Mouse (Mus musculus): ENCODE results near the gene Fzd4. TPM values are rescaled to one million over a fixed set of nuclear protein-coding genes. Genes with fewer than 3 reads are reported as not detected.

The Fzd4 gene
- polyA plus RNA-seq, 1 experiment from 2014 or later, result 3.5 TPM

DNA sequence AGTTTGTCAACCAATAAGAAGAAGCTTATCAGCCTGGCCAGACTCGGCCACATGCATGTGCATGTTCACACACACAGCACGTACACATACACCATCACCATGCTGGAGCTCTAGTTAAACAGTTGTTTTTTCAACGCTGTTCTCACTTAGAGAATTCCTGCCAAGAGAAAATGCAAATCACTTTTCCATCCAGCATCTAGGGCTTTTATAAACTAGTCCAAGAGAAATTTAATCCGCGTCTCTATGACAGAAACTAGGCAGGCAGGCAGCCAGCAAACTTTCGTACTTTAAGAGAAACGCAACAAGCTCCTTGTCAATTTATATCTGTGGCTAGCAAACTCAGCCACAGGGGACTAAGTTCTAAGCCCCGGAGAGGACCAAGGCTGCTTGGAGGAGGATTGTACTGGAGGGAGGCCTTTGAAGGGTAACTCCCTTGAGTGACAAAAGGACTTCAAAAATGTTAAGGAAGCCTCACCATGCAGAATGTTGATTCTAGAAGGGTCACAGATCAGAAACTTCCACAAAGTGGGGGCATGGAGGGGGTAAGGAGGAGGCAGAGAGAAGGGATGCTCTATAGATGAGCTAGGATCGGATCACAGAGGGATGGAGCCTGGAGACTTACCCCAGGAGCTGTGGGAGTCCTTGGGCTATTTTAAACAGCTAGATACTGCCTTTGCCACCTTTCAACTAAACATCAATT lies 29.2 kb downstream of the Fzd4 start:
- Histone ChIP-seq H3K27ac (no peak overlapping the region), H3K4me3 (no peak overlapping the region), H3K9me3 (replicated peaks) (no peaks in the 10 kb centered on the region), H3K36me3 (no peaks in the 10 kb centered on the region), H3K27me3 (replicated peaks) (no peaks in the 10 kb centered on the region), H3K4me1 (no peaks in the 10 kb centered on the region), H3K4me2 (no peak overlapping the region), H3K9ac (no peak overlapping the region)
- no peak for ATAC-seq
- WGBS (ENCODE audit: insufficient replicate concordance), result 60% methylated on average over 9 of the region's 9 CpGs

- H3K27ac ChIP-seq, result no peak overlapping the region
- 32% methylated on average over 8 of the region's 8 CpGs for WGBS (ENCODE audit: insufficient replicate concordance)
- H3K36me3 ChIP-seq, result no peaks in the 10 kb centered on the region
- no peak overlapping the region for H3K4me3 ChIP-seq
- H3K27me3 ChIP-seq (replicated peaks), result no peaks in the 10 kb centered on the region
- H3K9ac ChIP-seq, result no peak overlapping the region
- H3K9me3 ChIP-seq (replicated peaks), result no peaks in the 10 kb centered on the region
- no peak for ATAC-seq
- H3K4me1 ChIP-seq, result no peaks in the 10 kb centered on the region
- no peak overlapping the region for H3K4me2 ChIP-seq
Observed at GRCm38 (mm10) chr7:89433893-89434616, 29.9 kb downstream of the Fzd4 start.

DNA sequence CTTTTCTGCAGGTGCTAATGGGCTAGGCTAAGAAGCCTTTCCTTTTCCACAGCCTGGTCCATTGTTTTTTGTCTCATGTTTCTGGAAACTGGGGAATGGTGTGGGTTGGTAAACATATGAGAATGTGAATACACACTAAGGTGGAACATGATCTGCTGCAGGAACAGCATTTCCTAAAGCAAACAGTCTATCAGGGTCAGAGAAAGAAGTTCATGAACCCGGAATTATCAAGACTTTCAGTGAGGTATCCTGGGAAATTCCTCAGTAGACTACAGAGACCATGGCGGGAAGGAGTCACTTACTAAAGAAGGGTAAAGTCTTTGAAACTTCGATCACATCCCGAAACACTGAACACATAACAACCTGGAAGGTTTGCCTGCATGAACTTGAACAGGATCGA lies 32.2 kb downstream of the Fzd4 start:
- H3K4me3 ChIP-seq, result no peak overlapping the region
- ATAC-seq, result no peak
- no peaks in the 10 kb centered on the region for H3K4me1 ChIP-seq
- H3K27me3 ChIP-seq (replicated peaks), result no peaks in the 10 kb centered on the region
- no peak overlapping the region for H3K9ac ChIP-seq
- 61% methylated on average over 5 of the region's 5 CpGs for WGBS (ENCODE audit: insufficient replicate concordance)
- H3K27ac ChIP-seq, result no peak overlapping the region
- H3K36me3 ChIP-seq, result no peaks in the 10 kb centered on the region
- H3K9me3 ChIP-seq (replicated peaks), result no peaks in the 10 kb centered on the region
- no peak overlapping the region for H3K4me2 ChIP-seq

DNA sequence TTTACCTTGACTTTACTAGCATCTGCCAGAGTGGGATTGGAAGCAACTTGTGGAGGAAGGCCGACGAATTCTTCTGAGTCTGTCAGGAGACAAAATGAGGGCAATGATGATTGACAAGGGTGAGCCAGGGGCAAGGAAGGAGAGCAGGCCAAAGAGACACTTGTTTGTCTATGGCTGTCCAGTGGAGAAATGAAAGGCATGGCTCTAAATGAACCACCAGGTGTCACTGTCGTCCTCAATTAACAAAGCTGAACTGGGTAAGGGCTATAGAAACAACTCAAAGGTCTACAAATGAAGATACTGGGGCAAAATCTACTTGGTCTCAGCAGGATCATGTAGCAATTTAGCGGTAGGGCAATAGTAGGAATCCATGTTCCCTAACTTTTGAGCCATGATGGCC lies 33.4 kb downstream of the Fzd4 start:
- H3K4me1 ChIP-seq, result no peaks in the 10 kb centered on the region
- ATAC-seq, result no peak
- WGBS (ENCODE audit: insufficient replicate concordance), result 35% methylated on average over 4 of the region's 4 CpGs
- H3K9me3 ChIP-seq (replicated peaks), result no peaks in the 10 kb centered on the region
- no peaks in the 10 kb centered on the region for H3K27me3 ChIP-seq (replicated peaks)
- no peak overlapping the region for H3K9ac ChIP-seq
- no peak overlapping the region for H3K4me2 ChIP-seq
- no peak overlapping the region for H3K4me3 ChIP-seq
- H3K27ac ChIP-seq, result no peak overlapping the region
- no peaks in the 10 kb centered on the region for H3K36me3 ChIP-seq

DNA sequence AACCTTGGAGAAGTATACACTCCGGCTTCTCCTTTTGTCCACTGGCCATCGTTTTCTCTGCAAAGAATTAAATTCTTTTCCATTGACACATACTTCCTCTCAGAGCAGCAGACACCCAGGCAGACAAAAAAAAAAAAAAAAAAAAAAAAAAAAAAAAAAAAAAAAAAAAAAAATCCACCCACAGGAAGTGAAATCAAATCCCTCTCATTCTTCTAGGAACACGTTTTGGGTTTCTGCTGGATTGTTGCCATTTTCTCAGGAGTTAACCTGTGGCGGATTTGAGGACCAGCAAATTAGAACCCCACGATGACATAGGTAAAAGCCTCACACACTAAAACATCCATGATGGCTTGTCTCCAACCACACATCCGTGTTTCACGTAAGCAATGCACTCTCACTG lies 37.1 kb downstream of the Fzd4 start:
- H3K9ac ChIP-seq, result no peak overlapping the region
- no peak overlapping the region for H3K4me2 ChIP-seq
- no peaks in the 10 kb centered on the region for H3K27me3 ChIP-seq (replicated peaks)
- no peaks in the 10 kb centered on the region for H3K36me3 ChIP-seq
- H3K4me1 ChIP-seq, result no peaks in the 10 kb centered on the region
- no peak for ATAC-seq
- no peak overlapping the region for H3K27ac ChIP-seq
- no peak overlapping the region for H3K4me3 ChIP-seq
- WGBS (ENCODE audit: insufficient replicate concordance), result 50% methylated on average over 7 of the region's 7 CpGs
- H3K9me3 ChIP-seq (replicated peaks), result no peaks in the 10 kb centered on the region

DNA sequence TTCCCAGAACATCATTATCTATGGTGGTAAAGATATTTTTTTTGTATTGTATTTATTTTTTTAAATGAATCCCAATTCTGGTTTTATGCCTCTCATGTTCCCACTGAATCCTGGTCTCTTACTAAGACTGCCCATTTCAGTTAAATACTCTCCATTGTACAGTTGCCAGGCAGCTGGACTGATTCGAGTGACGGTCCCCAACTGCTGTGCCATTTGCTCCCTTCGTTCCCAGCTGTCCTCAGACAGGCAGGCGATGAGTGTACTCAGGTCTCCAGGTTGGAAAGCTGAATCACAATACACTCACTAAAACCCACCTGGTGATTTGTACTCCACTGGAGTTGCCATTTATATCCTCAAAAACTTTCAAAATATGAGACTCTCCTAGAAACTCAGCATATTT lies 38.1 kb downstream of the Fzd4 start:
- Histone ChIP-seq H3K4me1 (no peaks in the 10 kb centered on the region), H3K9me3 (replicated peaks) (no peaks in the 10 kb centered on the region), H3K9ac (no peak overlapping the region), H3K4me2 (no peak overlapping the region), H3K36me3 (no peaks in the 10 kb centered on the region), H3K27me3 (replicated peaks) (no peaks in the 10 kb centered on the region), H3K27ac (no peak overlapping the region), H3K4me3 (no peak overlapping the region)
- no peak for ATAC-seq
- WGBS (ENCODE audit: insufficient replicate concordance), result 73% methylated on average over 4 of the region's 4 CpGs

DNA sequence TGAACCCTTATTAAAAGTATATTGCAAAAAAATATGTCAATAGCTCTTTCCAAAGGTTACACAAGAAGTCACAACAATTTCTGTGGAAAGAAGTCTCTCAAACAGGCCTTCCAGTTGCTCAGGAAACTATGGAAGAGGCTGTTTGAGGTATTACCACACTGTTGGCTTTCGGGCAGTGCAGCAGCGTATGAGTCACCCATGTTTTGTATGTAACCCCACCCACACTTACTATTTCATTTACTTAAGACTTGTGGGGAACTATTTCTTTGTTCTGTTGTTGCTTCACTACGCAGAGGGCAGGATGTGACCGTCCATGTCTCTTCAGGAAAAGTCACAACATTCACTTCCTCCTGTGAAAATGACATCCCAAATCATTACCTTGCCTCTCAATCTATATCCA lies 41.0 kb downstream of the Fzd4 start:
- Histone ChIP-seq H3K9me3 (replicated peaks) (no peaks in the 10 kb centered on the region), H3K27me3 (replicated peaks) (no peaks in the 10 kb centered on the region), H3K4me2 (no peak overlapping the region), H3K27ac (no peak overlapping the region), H3K9ac (no peak overlapping the region), H3K4me3 (no peak overlapping the region), H3K36me3 (no peaks in the 10 kb centered on the region), H3K4me1 (no peaks in the 10 kb centered on the region)
- WGBS (ENCODE audit: insufficient replicate concordance), result 54% methylated on average over 4 of the region's 4 CpGs
- ATAC-seq, result no peak

GRCm38 (mm10) chr7:89450312-89450711 lies 46.2 kb downstream of the Fzd4 start:
- Histone ChIP-seq H3K27me3 (replicated peaks) (no peaks in the 10 kb centered on the region), H3K27ac (no peak overlapping the region), H3K9me3 (replicated peaks) (no peaks in the 10 kb centered on the region), H3K36me3 (no peaks in the 10 kb centered on the region), H3K4me1 (no peaks in the 10 kb centered on the region), H3K4me2 (no peak overlapping the region), H3K4me3 (no peak overlapping the region), H3K9ac (no peak overlapping the region)
- ATAC-seq, result no peak
- WGBS (ENCODE audit: insufficient replicate concordance), result 32% methylated on average over 2 of the region's 2 CpGs

DNA sequence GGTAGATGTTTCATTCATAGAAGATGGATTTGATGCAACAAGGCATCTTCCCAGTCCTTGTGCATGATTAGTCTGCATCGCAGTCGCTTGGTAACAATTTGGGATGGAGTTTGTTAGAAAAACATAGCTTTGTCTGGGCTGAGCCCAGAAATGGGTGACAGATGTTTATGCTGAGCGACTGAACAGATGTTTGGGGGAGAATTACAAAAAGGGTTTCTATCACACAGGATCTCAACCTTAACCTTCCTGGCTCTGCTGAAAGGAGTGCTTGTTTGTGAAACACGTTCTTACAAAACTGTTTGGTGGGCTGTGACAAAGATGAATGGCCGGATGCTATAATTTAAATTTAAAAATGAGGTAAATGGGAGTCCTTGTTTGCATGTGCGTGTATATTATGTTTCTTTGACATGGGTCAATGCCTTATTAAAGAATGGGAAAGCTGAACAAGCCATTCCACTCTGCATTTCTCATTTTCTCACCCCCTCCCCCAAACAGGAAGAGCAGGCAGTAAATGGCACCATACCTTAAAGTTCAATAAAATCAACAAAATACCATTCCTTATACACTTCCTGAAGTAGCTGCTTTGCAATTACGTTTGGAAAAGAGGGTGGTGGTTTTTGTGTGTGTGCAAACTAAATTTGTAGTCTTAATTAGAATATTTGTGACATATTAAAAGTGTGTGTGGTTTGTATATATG lies 52.4 kb downstream of the Fzd4 start:
- Histone ChIP-seq H3K9ac (no peak overlapping the region), H3K4me3 (no peak overlapping the region), H3K9me3 (replicated peaks) (no peaks in the 10 kb centered on the region), H3K27ac (no peak overlapping the region), H3K4me2 (no peak overlapping the region), H3K4me1 (no peaks in the 10 kb centered on the region), H3K36me3 (no peaks in the 10 kb centered on the region), H3K27me3 (replicated peaks) (no peaks in the 10 kb centered on the region)
- WGBS (ENCODE audit: insufficient replicate concordance), result 51% methylated on average over 7 of the region's 7 CpGs
- no peak for ATAC-seq

- no peaks in the 10 kb centered on the region for H3K9me3 ChIP-seq (replicated peaks)
- no peak overlapping the region for H3K4me3 ChIP-seq
- 29% methylated on average over 2 of the region's 2 CpGs for WGBS (ENCODE audit: insufficient replicate concordance)
- no peak overlapping the region for H3K4me2 ChIP-seq
- no peak for ATAC-seq
- H3K36me3 ChIP-seq, result no peaks in the 10 kb centered on the region
- H3K4me1 ChIP-seq, result no peaks in the 10 kb centered on the region
- no peaks in the 10 kb centered on the region for H3K27me3 ChIP-seq (replicated peaks)
- no peak overlapping the region for H3K27ac ChIP-seq
- no peak overlapping the region for H3K9ac ChIP-seq
Observed at GRCm38 (mm10) chr7:89459691-89460090, 55.5 kb downstream of the Fzd4 start.

DNA sequence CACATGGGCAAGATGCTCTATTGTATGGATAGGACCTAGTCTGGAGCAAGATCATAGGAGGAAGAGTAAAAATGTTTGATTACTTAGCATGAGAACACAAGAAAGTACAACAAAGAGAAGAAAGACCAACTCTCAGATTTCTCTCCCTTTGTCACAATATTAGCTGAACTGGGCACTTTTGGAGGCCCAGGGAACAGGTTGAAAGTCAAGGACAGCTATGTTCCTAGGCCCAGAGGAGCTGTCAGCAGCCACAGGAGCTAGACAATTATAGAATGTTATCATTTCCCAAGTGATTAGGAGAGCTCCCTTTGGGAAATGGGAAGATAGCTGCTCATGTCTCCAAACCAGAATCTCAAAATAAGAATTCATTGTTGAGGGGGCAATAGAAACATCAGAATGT lies 56.8 kb downstream of the Fzd4 start:
- H3K9me3 ChIP-seq (replicated peaks), result no peaks in the 10 kb centered on the region
- no peak overlapping the region for H3K4me2 ChIP-seq
- no peak for ATAC-seq
- H3K27me3 ChIP-seq (replicated peaks), result no peaks in the 10 kb centered on the region
- no peaks in the 10 kb centered on the region for H3K4me1 ChIP-seq
- no peak overlapping the region for H3K4me3 ChIP-seq
- H3K9ac ChIP-seq, result no peak overlapping the region
- no peak overlapping the region for H3K27ac ChIP-seq
- no peaks in the 10 kb centered on the region for H3K36me3 ChIP-seq

DNA sequence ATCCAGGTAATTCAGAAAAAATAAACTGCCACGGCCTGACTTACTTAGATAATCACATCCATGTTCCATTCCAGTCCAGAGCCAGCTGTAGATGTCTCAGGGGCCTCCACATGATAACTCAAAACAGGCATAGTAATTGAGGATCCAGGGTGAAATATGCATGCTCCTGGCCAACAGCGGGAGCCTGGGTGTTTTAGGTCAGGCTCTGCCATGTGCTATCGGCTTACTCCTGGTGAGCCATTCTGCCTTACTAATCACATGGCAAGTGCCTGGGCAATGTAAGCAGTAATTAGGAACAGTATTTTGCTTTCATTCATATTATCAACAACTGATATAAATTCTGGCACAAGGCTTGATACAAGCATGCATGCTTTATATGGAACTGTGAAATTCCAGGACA lies 57.2 kb downstream of the Fzd4 start:
- Histone ChIP-seq H3K9me3 (replicated peaks) (no peaks in the 10 kb centered on the region), H3K4me1 (no peaks in the 10 kb centered on the region), H3K27me3 (replicated peaks) (no peaks in the 10 kb centered on the region), H3K4me2 (no peak overlapping the region), H3K36me3 (no peaks in the 10 kb centered on the region), H3K27ac (no peak overlapping the region), H3K4me3 (no peak overlapping the region), H3K9ac (no peak overlapping the region)
- no peak for ATAC-seq
- WGBS (ENCODE audit: insufficient replicate concordance), result 64% methylated on average over 3 of the region's 3 CpGs
